Mouse (Mus musculus): ENCODE measurements at regions not wholly inside any gene's neighbourhood (a gene's known extent, or its start where the extent isn't known, plus 50 kb on each side); places are given as distances from the start of the nearest gene placed in this dataset.

GRCm38 (mm10) chr1:81744524-81744923 lies 488.4 kb upstream of the Gm9747 start:
- DNase-seq (ENCODE audit: low read depth, low spot score): peak; percentile 11
- H3K4me1 ChIP-seq (ENCODE audit: control insufficient read depth in 2 of 2, insufficient read depth in 2 of 2, low read length in 2 of 2, poor library complexity in 1 of 2): no peaks in the 10 kb centered on the region
- TF ChIP-seq ZC3H11A (IDR thresholded peaks at IDR 0.05; ENCODE audit: borderline replicate concordance, low read depth, low read length) (no peak), ZNF384 (IDR thresholded peaks at IDR 0.05; ENCODE audit: low read depth, low read length) (no peak)
- H3K9ac ChIP-seq (ENCODE audit: insufficient read depth, low read depth, low read length, poor library complexity, severe bottlenecking): no peak overlapping the region
- no peak overlapping the region for H3K27ac ChIP-seq (ENCODE audit: insufficient read depth, low read depth, low read length, poor library complexity, severe bottlenecking)
- H3K36me3 ChIP-seq (ENCODE audit: control insufficient read depth, insufficient read depth, low read length, poor library complexity, severe bottlenecking): no peaks in the 10 kb centered on the region
- H3K4me3 ChIP-seq (ENCODE audit: insufficient read depth in 1 of 2, low read depth in 1 of 2, low read length in 2 of 2, poor library complexity in 1 of 2, severe bottlenecking in 1 of 2): no peak overlapping the region
- no peaks in the 10 kb centered on the region for H3K9me3 ChIP-seq (ENCODE audit: control insufficient read depth, insufficient read depth, low read depth, low read length)
- in situ Hi-C loops (cut with MboI; ENCODE audit: low sequenced_read_pairs in 2 of 2, unreplicated experiment in 2 of 2): no loop called here

- in situ Hi-C loops (cut with MboI; ENCODE audit: low sequenced_read_pairs in 2 of 2, unreplicated experiment in 2 of 2): no loop called here
- Histone ChIP-seq H3K9ac (ENCODE audit: insufficient read depth, low read depth, low read length, poor library complexity, severe bottlenecking) (no peak overlapping the region), H3K36me3 (ENCODE audit: control insufficient read depth, insufficient read depth, low read length, poor library complexity, severe bottlenecking) (no peaks in the 10 kb centered on the region), H3K4me1 (ENCODE audit: control insufficient read depth in 2 of 2, insufficient read depth in 2 of 2, low read length in 2 of 2, poor library complexity in 1 of 2) (no peaks in the 10 kb centered on the region), H3K9me3 (ENCODE audit: control insufficient read depth, insufficient read depth, low read depth, low read length) (no peaks in the 10 kb centered on the region), H3K4me3 (ENCODE audit: insufficient read depth in 1 of 2, low read depth in 1 of 2, low read length in 2 of 2, poor library complexity in 1 of 2, severe bottlenecking in 1 of 2) (no peak overlapping the region), H3K27ac (ENCODE audit: insufficient read depth, low read depth, low read length, poor library complexity, severe bottlenecking) (no peak overlapping the region)
- DNase-seq (ENCODE audit: low read depth, low spot score): no peak
- TF ChIP-seq CHD2 (IDR thresholded peaks at IDR 0.05; ENCODE audit: low read depth, low read length) (no peak), MAFK (IDR thresholded peaks at IDR 0.05; ENCODE audit: insufficient read depth, low read depth, low read length) (no peak), ZC3H11A (IDR thresholded peaks at IDR 0.05; ENCODE audit: borderline replicate concordance, low read depth, low read length) (no peak), ZNF384 (IDR thresholded peaks at IDR 0.05; ENCODE audit: low read depth, low read length) (no peak), HCFC1 (IDR thresholded peaks at IDR 0.05; ENCODE audit: borderline replicate concordance, insufficient read depth, low read length) (no peak)
Measured at GRCm38 (mm10) chr1:81745024-81745960, 487.6 kb upstream of the Gm9747 start.

- H3K27ac ChIP-seq (ENCODE audit: insufficient read depth, low read depth, low read length, poor library complexity, severe bottlenecking): no peak overlapping the region
Measured at GRCm38 (mm10) chr1:81746013-81746412, 486.9 kb upstream of the Gm9747 start.

GRCm38 (mm10) chr1:81747025-81747424 lies 485.9 kb upstream of the Gm9747 start:
- Histone ChIP-seq H3K9ac (ENCODE audit: insufficient read depth, low read depth, low read length, poor library complexity, severe bottlenecking) (no peak overlapping the region), H3K9me3 (ENCODE audit: control insufficient read depth, insufficient read depth, low read depth, low read length) (no peaks in the 10 kb centered on the region), H3K4me3 (ENCODE audit: insufficient read depth in 1 of 2, low read depth in 1 of 2, low read length in 2 of 2, poor library complexity in 1 of 2, severe bottlenecking in 1 of 2) (no peak overlapping the region), H3K36me3 (ENCODE audit: control insufficient read depth, insufficient read depth, low read length, poor library complexity, severe bottlenecking) (no peaks in the 10 kb centered on the region), H3K27ac (ENCODE audit: insufficient read depth, low read depth, low read length, poor library complexity, severe bottlenecking) (no peak overlapping the region), H3K4me1 (ENCODE audit: control insufficient read depth in 2 of 2, insufficient read depth in 2 of 2, low read length in 2 of 2, poor library complexity in 1 of 2) (no peaks in the 10 kb centered on the region)
- DNase-seq (ENCODE audit: low read depth, low spot score): no peak
- TF ChIP-seq CHD2 (IDR thresholded peaks at IDR 0.05; ENCODE audit: low read depth, low read length) (no peak), ZC3H11A (IDR thresholded peaks at IDR 0.05; ENCODE audit: borderline replicate concordance, low read depth, low read length) (no peak), ZNF384 (IDR thresholded peaks at IDR 0.05; ENCODE audit: low read depth, low read length) (no peak)
- in situ Hi-C loops (cut with MboI; ENCODE audit: low sequenced_read_pairs in 2 of 2, unreplicated experiment in 2 of 2): no loop called here

More at GRCm38 (mm10) chr1:81746013-81746412, 486.9 kb upstream of the Gm9747 start:
- H3K9ac ChIP-seq (ENCODE audit: insufficient read depth, low read depth, low read length, poor library complexity, severe bottlenecking): no peak overlapping the region
- H3K4me3 ChIP-seq (ENCODE audit: insufficient read depth in 1 of 2, low read depth in 1 of 2, low read length in 2 of 2, poor library complexity in 1 of 2, severe bottlenecking in 1 of 2): no peak overlapping the region
- no peaks in the 10 kb centered on the region for H3K4me1 ChIP-seq (ENCODE audit: control insufficient read depth in 2 of 2, insufficient read depth in 2 of 2, low read length in 2 of 2, poor library complexity in 1 of 2)
- no peaks in the 10 kb centered on the region for H3K36me3 ChIP-seq (ENCODE audit: control insufficient read depth, insufficient read depth, low read length, poor library complexity, severe bottlenecking)
- in situ Hi-C loops (cut with MboI; ENCODE audit: low sequenced_read_pairs in 2 of 2, unreplicated experiment in 2 of 2): no loop called here
- no peaks in the 10 kb centered on the region for H3K9me3 ChIP-seq (ENCODE audit: control insufficient read depth, insufficient read depth, low read depth, low read length)
- DNase-seq (ENCODE audit: low read depth, low spot score): no peak
- no peak for TF ChIP-seq HCFC1 (IDR thresholded peaks at IDR 0.05; ENCODE audit: borderline replicate concordance, insufficient read depth, low read length)
- TF ChIP-seq MAFK (IDR thresholded peaks at IDR 0.05; ENCODE audit: insufficient read depth, low read depth, low read length): no peak
- TF ChIP-seq ZNF384 (IDR thresholded peaks at IDR 0.05; ENCODE audit: low read depth, low read length): no peak
- no peak for TF ChIP-seq CHD2 (IDR thresholded peaks at IDR 0.05; ENCODE audit: low read depth, low read length)
- TF ChIP-seq ZC3H11A (IDR thresholded peaks at IDR 0.05; ENCODE audit: borderline replicate concordance, low read depth, low read length): no peak
